Mouse (Mus musculus) thymus, adult 2 months (tissue): ENCODE data around the gene Arl15. TPM values are rescaled to one million over a fixed set of nuclear protein-coding genes. Genes with fewer than 3 reads are reported as not detected.

Experiments used
- DNase-seq: peaks from one replicate; pipeline ENCODE4 v3.0.0; 2021
- H3K27ac ChIP-seq: fragments of 200-500 bp; 2 replicates; pipeline ENCODE4 v1.5.1; 2012; ENCODE audit warnings: low read length, control low read depth; ENCODE audit not compliant: control insufficient read depth, insufficient read depth
- H3K27me3 ChIP-seq: fragments of 200-500 bp; 2 replicates; pipeline ENCODE4 v1.6.1; 2012; ENCODE audit warnings: mild to moderate bottlenecking, low read length, moderate library complexity, mixed read lengths; ENCODE audit not compliant: control insufficient read depth, insufficient read depth
- H3K36me3 ChIP-seq: fragments of 200-500 bp; 2 replicates; pipeline ENCODE4 v1.6.1; 2012; ENCODE audit warnings: mild to moderate bottlenecking, low read length, moderate library complexity; ENCODE audit not compliant: control insufficient read depth, insufficient read depth
- H3K4me1 ChIP-seq: fragments of 200-500 bp; replicated peaks from 2 replicates; pipeline ENCODE4 v1.6.1; 2012; ENCODE audit warnings: low read length; ENCODE audit not compliant: control insufficient read depth, insufficient read depth
- H3K4me3 ChIP-seq: fragments of 200-500 bp; 2 replicates; pipeline ENCODE4 v1.5.1; 2012; ENCODE audit warnings: mild to moderate bottlenecking, low read length, control low read depth, moderate library complexity; ENCODE audit not compliant: control insufficient read depth, insufficient read depth
- CTCF ChIP-seq: fragments of 200-500 bp; IDR thresholded peaks from 2 replicates; pipeline ENCODE4 v1.5.1; 2012; ENCODE audit warnings: mild to moderate bottlenecking, control low read depth, low read length, moderate library complexity, borderline replicate concordance; ENCODE audit not compliant: control insufficient read depth, poor library complexity, insufficient read depth; ENCODE audit errors: extremely low read depth
- POLR2A ChIP-seq: fragments of 200-500 bp; IDR thresholded peaks from 2 replicates; pipeline ENCODE4 v1.6.1; 2012; ENCODE audit warnings: mild to moderate bottlenecking, low read length, control low read depth, moderate library complexity; ENCODE audit not compliant: control insufficient read depth, poor library complexity, insufficient read depth; ENCODE audit errors: extremely low read depth
- WGBS: fragments of 180-500 bp; shearing (Covaris S2); methylation state at CpG from one replicate; pipeline ENCODE4 v1.1.7; 2018; 5-methylcytosine and 5-hydroxymethylcytosine counted together
- polyA plus RNA-seq: library from polyadenylated mRNA; depleted of rRNA; stranded (reverse); fragments of >200 nt; gene quantifications from 2 replicates; pipeline ENCODE4 v1.2.3, GENCODE M21; 2012

Gene Arl15
- polyA plus RNA-seq, 1 experiment, result 4.9 TPM

- TF ChIP-seq CTCF (no peak), POLR2A (no peak)
- 92% methylated on average over 13 of the region's 13 CpGs for WGBS
- no peaks in the 10 kb centered on the region for H3K27me3 ChIP-seq
- no peak for DNase-seq
- no peak overlapping the region for H3K4me3 ChIP-seq
- peaks cover 2% of the 10 kb centered on the region; the same call in 1 of the 2 replicates for H3K36me3 ChIP-seq
- peaks cover 14% of the 10 kb centered on the region for H3K4me1 ChIP-seq
- no peak overlapping the region for H3K27ac ChIP-seq
Measured at GRCm38 (mm10) chr13:114159634-114160391, 365.5 kb downstream of the Arl15 start.

- Histone ChIP-seq H3K27ac (no peak overlapping the region), H3K36me3 (no peaks in the 10 kb centered on the region), H3K27me3 (no peaks in the 10 kb centered on the region), H3K4me1 (peaks cover 8% of the 10 kb centered on the region), H3K4me3 (no peak overlapping the region)
- WGBS, result 95% methylated on average over 4 of the region's 4 CpGs
- TF ChIP-seq POLR2A, result no peak
- TF ChIP-seq CTCF, result no peak
- no peak for DNase-seq
Measured at GRCm38 (mm10) chr13:114162753-114163152, 368.4 kb downstream of the Arl15 start.

- TF ChIP-seq POLR2A (no peak), CTCF (no peak)
- DNase-seq, result no peak
- 87% methylated on average over 7 of the region's 7 CpGs for WGBS
- no peak overlapping the region for H3K27ac ChIP-seq
- no peaks in the 10 kb centered on the region for H3K36me3 ChIP-seq
- H3K4me1 ChIP-seq, result no peaks in the 10 kb centered on the region
- H3K4me3 ChIP-seq, result no peak overlapping the region
- H3K27me3 ChIP-seq, result no peaks in the 10 kb centered on the region
Measured at GRCm38 (mm10) chr13:114165616-114166015, 371.3 kb downstream of the Arl15 start.

- Histone ChIP-seq H3K36me3 (no peaks in the 10 kb centered on the region), H3K4me3 (no peak overlapping the region), H3K4me1 (no peaks in the 10 kb centered on the region), H3K27me3 (no peaks in the 10 kb centered on the region), H3K27ac (no peak overlapping the region)
- 87% methylated on average over 12 of the region's 12 CpGs for WGBS
- DNase-seq, result no peak
- no peak for TF ChIP-seq POLR2A
- no peak for TF ChIP-seq CTCF
Measured at GRCm38 (mm10) chr13:114166439-114167183, 372.3 kb downstream of the Arl15 start.

- Histone ChIP-seq H3K4me3 (no peak overlapping the region), H3K27ac (no peak overlapping the region), H3K36me3 (no peaks in the 10 kb centered on the region), H3K4me1 (no peaks in the 10 kb centered on the region), H3K27me3 (no peaks in the 10 kb centered on the region)
- TF ChIP-seq POLR2A (no peak), CTCF (no peak)
- WGBS, result 92% methylated on average over 5 of the region's 5 CpGs
- DNase-seq, result no peak
Measured at GRCm38 (mm10) chr13:114170061-114170460, 375.8 kb downstream of the Arl15 start.

GRCm38 (mm10) chr13:114171465-114171864 is 377.2 kb downstream of the Arl15 start:
- H3K36me3 ChIP-seq, result no peaks in the 10 kb centered on the region
- DNase-seq, result no peak
- no peaks in the 10 kb centered on the region for H3K27me3 ChIP-seq
- no peaks in the 10 kb centered on the region for H3K4me1 ChIP-seq
- no peak overlapping the region for H3K4me3 ChIP-seq
- H3K27ac ChIP-seq, result no peak overlapping the region
- WGBS, result 95% methylated on average over 5 of the region's 5 CpGs
- TF ChIP-seq CTCF, result no peak
- TF ChIP-seq POLR2A, result no peak
